Mouse (Mus musculus): Measurements from ENCODE around the gene Fbxl2. TPM values are rescaled to one million over a fixed set of nuclear protein-coding genes. Genes with fewer than 3 reads are reported as not detected.

The Fbxl2 gene
- polyA plus RNA-seq, 1 experiment from 2014 or later, result 3.7 TPM

GRCm38 (mm10) chr9:113931375-113932099, 114.5 kb downstream of the Fbxl2 start:
- Histone ChIP-seq H3K36me3 (ENCODE audit: control insufficient read depth, insufficient read depth, low read length) (no peaks in the 10 kb centered on the region), H3K4me2 (ENCODE audit: low read length) (peak overlapping the region; percentile 81), H3K9ac (ENCODE audit: low read length) (peak overlapping the region; percentile 97), H3K4me1 (replicated peaks; ENCODE audit: control insufficient read depth, insufficient read depth, low read length) (peaks cover 9% of the 10 kb centered on the region; the same call in 1 of the 2 replicates), H3K27ac (ENCODE audit: low read depth) (peak overlapping the region; percentile 88), H3K9me3 (ENCODE audit: control insufficient read depth, low read length) (no peaks in the 10 kb centered on the region), H3K4me3 (ENCODE audit: low read depth, low read length) (peak overlapping the region; percentile 96), H3K27me3 (replicated peaks; ENCODE audit: control insufficient read depth, insufficient read depth, low read length) (no peaks in the 10 kb centered on the region)
- 1% methylated on average over 48 of the region's 91 CpGs for WGBS
- DNase-seq (ENCODE audit: low spot score), result peak; percentile 74
- ATAC-seq (replicated peaks; ENCODE audit: low FRiP score, low TSS enrichment, low read depth), result peak; percentile 44

DNA sequence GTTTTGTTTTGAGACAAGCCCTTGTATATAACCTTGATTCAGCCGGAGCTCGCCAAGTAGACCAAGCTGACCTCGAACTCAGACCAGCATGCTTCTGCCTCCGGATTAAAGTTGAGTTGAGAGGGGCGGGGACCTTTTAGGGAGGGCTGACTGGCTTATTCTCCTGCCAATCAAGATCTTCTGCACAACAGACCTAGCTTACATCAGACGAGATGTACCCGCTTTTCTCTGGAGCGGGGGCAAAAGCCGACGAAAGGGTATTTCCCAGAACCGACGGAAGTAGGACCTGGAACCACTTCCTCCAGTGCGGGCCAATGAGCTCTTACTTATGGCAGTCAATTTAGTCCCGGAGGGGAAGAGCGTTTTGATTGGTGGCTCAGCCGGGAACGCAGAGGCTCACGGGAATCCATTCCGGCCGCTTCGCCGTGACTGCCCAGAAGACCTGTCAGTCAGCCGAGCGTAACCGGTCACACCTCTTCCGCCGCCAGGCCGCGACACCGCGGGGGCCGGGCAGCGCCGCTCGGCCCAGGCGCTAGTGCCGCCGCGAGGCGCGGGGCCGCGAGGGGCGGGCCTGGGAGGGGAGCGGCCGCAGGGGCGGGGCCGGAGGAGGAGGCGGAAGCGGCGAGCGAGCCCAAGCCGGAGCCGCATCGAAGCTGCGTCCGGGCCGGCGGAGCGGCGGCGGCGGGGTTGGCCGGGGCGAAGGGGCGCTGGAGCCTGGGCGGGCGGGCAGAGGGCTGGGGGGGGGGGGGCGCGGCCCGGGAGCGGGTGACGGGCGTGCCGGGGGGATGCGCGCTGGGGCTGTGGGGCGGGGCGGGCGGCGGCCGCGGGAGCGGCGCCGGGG, 115.2 kb downstream of the Fbxl2 start, which contains the start of gene Ubp1:
Gene Ubp1 (plus strand): TSS at position 401 of the 841 bp plus-strand sequence.
- Histone ChIP-seq H3K36me3 (ENCODE audit: control insufficient read depth, insufficient read depth, low read length) (no peaks in the 10 kb centered on the region), H3K4me2 (ENCODE audit: low read length) (peak within 1 kb of the TSS; percentile 81), H3K27ac (ENCODE audit: low read depth) (peak within 1 kb of the TSS; percentile 88), H3K9me3 (ENCODE audit: control insufficient read depth, low read length) (no peaks in the 10 kb centered on the region), H3K4me1 (replicated peaks; ENCODE audit: control insufficient read depth, insufficient read depth, low read length) (peaks cover 9% of the 10 kb centered on the region; the same call in 1 of the 2 replicates), H3K4me3 (ENCODE audit: low read depth, low read length) (peak within 1 kb of the TSS; percentile 96), H3K27me3 (replicated peaks; ENCODE audit: control insufficient read depth, insufficient read depth, low read length) (no peaks in the 10 kb centered on the region), H3K9ac (ENCODE audit: low read length) (peak within 1 kb of the TSS; percentile 97)
- peak; percentile 98 for ATAC-seq (replicated peaks; ENCODE audit: low FRiP score, low TSS enrichment, low read depth)
- DNase-seq (ENCODE audit: low spot score), result peak; percentile 85
- WGBS, result under 1% methylated on average over 51 of the region's 86 CpGs

DNA sequence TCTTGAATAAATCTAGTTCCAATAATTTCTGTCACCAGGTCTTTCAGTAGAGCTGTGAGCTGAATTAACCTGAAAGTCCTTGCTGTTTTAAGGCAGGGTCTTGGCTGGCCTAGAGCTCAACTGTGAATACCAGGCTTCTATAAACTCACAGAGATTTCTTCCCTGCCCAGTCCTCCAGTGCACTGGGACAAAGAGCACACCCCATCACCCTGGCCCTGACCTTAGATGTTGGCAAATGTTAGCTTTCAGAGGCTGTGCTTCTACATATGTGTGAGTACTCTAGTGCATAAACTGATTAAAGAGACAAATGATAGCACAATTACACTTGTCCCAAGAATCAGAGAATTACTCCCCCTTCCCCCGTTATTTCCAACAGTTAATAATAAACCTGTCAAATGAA, 116.3 kb downstream of the Fbxl2 start:
- H3K36me3 ChIP-seq (ENCODE audit: control insufficient read depth, insufficient read depth, low read length), result no peaks in the 10 kb centered on the region
- H3K4me2 ChIP-seq (ENCODE audit: low read length), result peak overlapping the region; percentile 55; the same call in 1 of the 2 replicates
- no peak for ATAC-seq (replicated peaks; ENCODE audit: low FRiP score, low TSS enrichment, low read depth)
- H3K9ac ChIP-seq (ENCODE audit: low read length), result no peak overlapping the region
- H3K27ac ChIP-seq (ENCODE audit: low read depth), result peak overlapping the region; percentile 86; the same call in 1 of the 2 replicates
- no peaks in the 10 kb centered on the region for H3K9me3 ChIP-seq (ENCODE audit: control insufficient read depth, low read length)
- WGBS, result 63% methylated on average over 1 of the region's 1 CpGs
- H3K27me3 ChIP-seq (replicated peaks; ENCODE audit: control insufficient read depth, insufficient read depth, low read length), result no peaks in the 10 kb centered on the region
- peaks cover 8% of the 10 kb centered on the region; the same call in 1 of the 2 replicates for H3K4me1 ChIP-seq (replicated peaks; ENCODE audit: control insufficient read depth, insufficient read depth, low read length)
- H3K4me3 ChIP-seq (ENCODE audit: low read depth, low read length), result no peak overlapping the region
- DNase-seq (ENCODE audit: low spot score), result no peak

- DNase-seq (ENCODE audit: low spot score), result no peak
- Histone ChIP-seq H3K9me3 (ENCODE audit: control insufficient read depth, low read length) (no peaks in the 10 kb centered on the region), H3K4me2 (ENCODE audit: low read length) (no peak overlapping the region), H3K9ac (ENCODE audit: low read length) (no peak overlapping the region), H3K27ac (ENCODE audit: low read depth) (no peak overlapping the region), H3K4me1 (replicated peaks; ENCODE audit: control insufficient read depth, insufficient read depth, low read length) (peaks cover 3% of the 10 kb centered on the region; the same call in 1 of the 2 replicates), H3K36me3 (ENCODE audit: control insufficient read depth, insufficient read depth, low read length) (0 out of 2 replicates have a peak, but pooled peaks cover 3% of the 10 kb centered on the region), H3K4me3 (ENCODE audit: low read depth, low read length) (no peak overlapping the region), H3K27me3 (replicated peaks; ENCODE audit: control insufficient read depth, insufficient read depth, low read length) (no peaks in the 10 kb centered on the region)
- 84% methylated on average over 4 of the region's 4 CpGs for WGBS
- no peak for ATAC-seq (replicated peaks; ENCODE audit: low FRiP score, low TSS enrichment, low read depth)
Measured at GRCm38 (mm10) chr9:113928591-113928990, 117.4 kb downstream of the Fbxl2 start.

DNA sequence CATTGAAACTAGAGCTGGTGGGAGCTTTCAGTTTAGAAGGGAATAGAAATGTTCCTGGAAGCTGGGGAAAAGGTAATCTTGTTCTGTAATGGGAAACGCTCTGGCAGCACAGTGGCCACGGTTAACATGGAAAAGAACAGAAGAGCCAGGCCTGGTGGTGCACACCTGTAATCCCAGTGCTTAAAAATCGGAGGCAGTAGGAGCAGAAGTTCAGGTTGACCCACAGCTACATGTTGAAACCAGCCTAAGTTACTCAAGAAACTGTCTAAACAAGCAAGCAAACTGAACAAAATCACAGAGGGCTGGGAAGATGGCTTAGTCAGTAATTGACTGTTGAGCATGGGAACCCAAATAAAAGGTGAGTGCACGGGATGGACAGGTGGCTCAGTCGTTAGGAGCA, 121.1 kb downstream of the Fbxl2 start:
- no peaks in the 10 kb centered on the region for H3K4me1 ChIP-seq (replicated peaks; ENCODE audit: control insufficient read depth, insufficient read depth, low read length)
- no peak overlapping the region for H3K4me3 ChIP-seq (ENCODE audit: low read depth, low read length)
- H3K27me3 ChIP-seq (replicated peaks; ENCODE audit: control insufficient read depth, insufficient read depth, low read length), result no peaks in the 10 kb centered on the region
- DNase-seq (ENCODE audit: low spot score) (no peak), ATAC-seq (replicated peaks; ENCODE audit: low FRiP score, low TSS enrichment, low read depth) (no peak)
- WGBS, result 91% methylated on average over 5 of the region's 5 CpGs
- H3K4me2 ChIP-seq (ENCODE audit: low read length), result no peak overlapping the region
- H3K9ac ChIP-seq (ENCODE audit: low read length), result no peak overlapping the region
- H3K9me3 ChIP-seq (ENCODE audit: control insufficient read depth, low read length), result no peaks in the 10 kb centered on the region
- peaks cover 20% of the 10 kb centered on the region for H3K36me3 ChIP-seq (ENCODE audit: control insufficient read depth, insufficient read depth, low read length)
- no peak overlapping the region for H3K27ac ChIP-seq (ENCODE audit: low read depth)

GRCm38 (mm10) chr9:113922677-113923076, 123.3 kb downstream of the Fbxl2 start:
- Histone ChIP-seq H3K36me3 (ENCODE audit: control insufficient read depth, insufficient read depth, low read length) (peaks cover 28% of the 10 kb centered on the region), H3K27ac (ENCODE audit: low read depth) (no peak overlapping the region), H3K27me3 (replicated peaks; ENCODE audit: control insufficient read depth, insufficient read depth, low read length) (no peaks in the 10 kb centered on the region), H3K4me2 (ENCODE audit: low read length) (no peak overlapping the region), H3K4me3 (ENCODE audit: low read depth, low read length) (no peak overlapping the region), H3K4me1 (replicated peaks; ENCODE audit: control insufficient read depth, insufficient read depth, low read length) (no peaks in the 10 kb centered on the region), H3K9me3 (ENCODE audit: control insufficient read depth, low read length) (no peaks in the 10 kb centered on the region), H3K9ac (ENCODE audit: low read length) (no peak overlapping the region)
- DNase-seq (ENCODE audit: low spot score) (no peak), ATAC-seq (replicated peaks; ENCODE audit: low FRiP score, low TSS enrichment, low read depth) (no peak)
- WGBS, result 86% methylated on average over 5 of the region's 5 CpGs

- peaks cover 53% of the 10 kb centered on the region for H3K36me3 ChIP-seq (ENCODE audit: control insufficient read depth, insufficient read depth, low read length)
- ATAC-seq (replicated peaks; ENCODE audit: low FRiP score, low TSS enrichment, low read depth) (no peak), DNase-seq (ENCODE audit: low spot score) (no peak)
- no peaks in the 10 kb centered on the region for H3K27me3 ChIP-seq (replicated peaks; ENCODE audit: control insufficient read depth, insufficient read depth, low read length)
- no peak overlapping the region for H3K4me3 ChIP-seq (ENCODE audit: low read depth, low read length)
- no peaks in the 10 kb centered on the region for H3K4me1 ChIP-seq (replicated peaks; ENCODE audit: control insufficient read depth, insufficient read depth, low read length)
- no peak overlapping the region for H3K4me2 ChIP-seq (ENCODE audit: low read length)
- H3K9me3 ChIP-seq (ENCODE audit: control insufficient read depth, low read length), result no peaks in the 10 kb centered on the region
- WGBS, result 93% methylated on average over 5 of the region's 5 CpGs
- no peak overlapping the region for H3K27ac ChIP-seq (ENCODE audit: low read depth)
- no peak overlapping the region for H3K9ac ChIP-seq (ENCODE audit: low read length)
Measured at GRCm38 (mm10) chr9:113915789-113916188, 130.2 kb downstream of the Fbxl2 start.
